Mouse (Mus musculus) brain, embryonic 18.5 days (tissue): ENCODE data around the gene Trp73.

Experiments used
- DNase-seq: peaks from one replicate; pipeline ENCODE4 v3.0.0-alpha.2; 2012; ENCODE audit warnings: low read depth, low spot score

The Trp73 gene

DNA sequence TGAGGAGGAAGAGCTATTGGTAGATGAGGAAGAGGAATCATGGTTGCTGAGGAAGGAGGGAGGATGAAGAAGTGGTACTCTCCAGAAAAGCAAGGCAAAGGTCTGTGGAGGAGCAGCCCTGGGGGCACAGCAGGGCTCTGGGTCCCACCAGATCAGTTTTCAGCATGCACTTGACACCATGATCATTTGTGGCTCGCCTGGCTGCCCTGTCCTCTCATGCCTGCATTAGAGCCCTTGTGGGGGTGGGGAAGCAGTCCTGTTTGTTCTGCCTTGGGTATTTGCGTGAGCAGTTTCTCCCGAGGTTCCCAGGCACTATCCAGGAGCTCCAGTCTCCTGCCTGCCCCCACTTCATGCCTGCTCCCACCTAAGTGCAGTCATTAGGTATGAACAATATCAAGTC, 102.9 kb downstream of the Trp73 start:
- no peak for DNase-seq

DNA sequence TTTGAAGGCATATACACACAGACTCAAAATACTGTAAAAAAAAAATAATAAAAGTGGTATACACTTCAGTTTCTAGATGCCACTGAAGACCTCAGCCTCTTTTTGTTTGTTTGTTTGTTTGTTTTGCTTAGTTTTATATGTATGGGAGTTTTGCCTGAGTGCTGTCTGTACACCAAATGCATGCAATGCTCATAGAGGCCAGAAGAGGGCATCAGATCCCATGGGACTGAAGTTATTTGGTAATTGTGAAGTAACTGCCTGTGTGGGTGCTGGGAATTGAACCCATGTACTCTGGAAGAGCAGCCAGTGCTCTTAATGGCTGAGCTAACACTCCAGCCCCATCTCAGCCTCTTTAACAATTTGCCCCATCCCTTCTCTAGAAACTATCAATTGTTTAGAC, 111.4 kb downstream of the Trp73 start:
- DNase-seq = no peak

DNA sequence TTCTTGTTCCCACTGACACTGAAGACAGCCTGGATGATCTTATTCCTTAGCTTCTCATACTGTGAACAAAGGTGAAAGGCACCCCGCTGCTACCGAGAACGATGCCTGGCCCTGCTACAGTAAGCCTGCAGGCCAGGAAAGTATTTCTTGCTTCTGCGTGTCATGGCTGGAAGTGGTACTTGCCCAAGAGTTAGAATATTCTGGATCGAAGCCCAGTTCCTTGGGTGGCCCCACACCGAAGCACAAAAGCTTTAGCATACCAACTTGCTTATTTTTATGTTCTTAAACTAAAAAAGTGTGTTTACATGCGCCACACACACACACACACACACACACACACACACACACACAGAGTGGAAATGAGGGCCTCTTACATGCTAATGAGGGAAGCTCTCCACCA, 111.9 kb downstream of the Trp73 start:
- no peak for DNase-seq

DNA sequence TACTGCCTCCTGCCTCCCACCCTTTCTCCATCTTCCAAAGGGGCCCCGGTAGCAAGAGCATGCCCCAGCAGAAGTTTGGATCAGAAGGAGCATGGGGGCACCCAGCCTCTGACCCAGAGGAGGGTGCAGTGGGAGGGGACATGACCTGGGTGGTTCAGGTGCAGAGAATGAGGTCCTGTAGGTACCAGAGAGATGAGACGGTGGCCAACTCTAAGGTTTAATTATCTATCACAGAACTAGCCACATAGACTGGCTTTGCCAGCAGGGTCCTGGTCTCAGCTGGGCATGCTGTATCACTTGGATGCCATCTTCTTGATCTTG, 113.6 kb downstream of the Trp73 start:
- DNase-seq = no peak

DNA sequence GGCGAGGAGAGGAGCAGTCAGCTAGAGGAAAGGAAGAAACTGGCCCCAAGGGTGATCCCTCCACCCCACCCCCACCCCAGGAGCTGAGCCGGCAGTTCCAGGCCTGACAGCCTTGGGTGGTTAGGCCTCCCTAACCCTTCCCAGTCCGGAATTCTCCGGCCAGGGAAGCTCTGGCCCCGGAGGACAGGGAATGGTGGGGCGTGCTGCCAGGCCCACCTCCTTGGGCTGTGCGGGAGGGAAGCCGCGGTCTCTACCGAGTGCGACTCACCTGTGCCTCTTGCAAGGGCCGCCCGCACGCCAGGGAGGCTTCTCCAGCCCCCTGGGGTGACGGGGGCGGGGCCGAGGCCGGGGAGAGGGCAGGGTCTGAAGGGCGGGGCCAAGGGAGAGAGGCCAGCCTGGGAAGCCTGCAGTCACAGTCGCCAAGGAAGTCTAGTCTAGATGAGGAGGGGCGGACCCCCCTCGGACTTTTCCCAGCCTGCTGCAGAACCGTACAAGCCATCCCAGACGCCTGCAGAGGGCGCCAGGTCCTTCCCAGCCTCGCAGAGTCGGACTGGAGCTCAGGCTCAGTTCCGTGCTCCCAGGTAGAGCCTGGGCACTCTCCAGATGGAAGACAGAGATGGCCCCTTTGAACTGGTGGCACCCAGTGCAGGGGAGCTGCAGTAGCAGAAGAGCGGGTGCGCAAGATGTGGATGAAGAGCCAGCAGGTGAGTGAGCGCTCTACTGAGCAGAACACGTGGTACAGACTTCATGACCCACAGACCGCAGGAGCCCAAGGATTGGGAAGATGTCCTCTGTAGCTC, 114.2 kb downstream of the Trp73 start, which contains the start of gene Smim1:
Gene Smim1, minus strand, starts transcription at position 590 of the 800 bp plus-strand sequence.
- DNase-seq = no peak

DNA sequence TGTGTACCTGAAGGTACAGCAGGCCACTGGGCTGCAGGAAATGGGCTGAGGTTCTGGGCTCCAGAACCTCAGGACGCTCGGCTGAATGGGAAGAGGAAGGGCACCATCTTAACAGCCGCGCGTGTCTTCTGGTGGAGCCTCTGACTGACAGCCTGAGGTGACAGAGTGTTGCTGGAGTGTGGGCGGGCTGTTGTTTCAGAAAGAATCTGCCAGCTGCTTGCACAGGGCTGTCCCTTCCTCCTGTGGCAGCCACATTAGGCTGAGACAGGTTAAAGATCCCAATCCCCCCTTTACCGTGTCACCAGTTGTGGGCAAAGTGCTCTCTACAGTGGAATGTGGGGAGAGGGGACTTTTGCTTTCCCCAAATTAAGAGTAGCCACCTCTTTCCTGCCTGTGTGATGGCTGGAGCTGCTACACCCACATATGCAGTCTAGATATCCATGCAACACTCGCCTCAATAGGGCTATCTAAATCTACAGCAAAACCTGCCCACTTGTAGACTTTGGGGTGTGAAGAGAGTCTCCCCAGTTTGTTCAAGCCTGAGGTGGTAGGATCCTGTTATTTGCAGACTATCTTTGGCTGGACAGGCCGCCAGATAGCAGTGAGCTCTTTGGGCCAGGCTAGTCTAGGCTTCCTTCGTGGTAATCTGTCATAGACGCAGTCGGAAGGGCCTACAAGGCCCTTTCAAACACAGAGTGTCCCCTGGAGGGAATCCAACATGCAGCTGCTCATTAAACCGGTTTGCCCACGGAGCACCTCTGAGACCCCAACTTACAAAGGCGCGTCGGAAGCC, 115.1 kb downstream of the Trp73 start:
- DNase-seq = no peak

DNA sequence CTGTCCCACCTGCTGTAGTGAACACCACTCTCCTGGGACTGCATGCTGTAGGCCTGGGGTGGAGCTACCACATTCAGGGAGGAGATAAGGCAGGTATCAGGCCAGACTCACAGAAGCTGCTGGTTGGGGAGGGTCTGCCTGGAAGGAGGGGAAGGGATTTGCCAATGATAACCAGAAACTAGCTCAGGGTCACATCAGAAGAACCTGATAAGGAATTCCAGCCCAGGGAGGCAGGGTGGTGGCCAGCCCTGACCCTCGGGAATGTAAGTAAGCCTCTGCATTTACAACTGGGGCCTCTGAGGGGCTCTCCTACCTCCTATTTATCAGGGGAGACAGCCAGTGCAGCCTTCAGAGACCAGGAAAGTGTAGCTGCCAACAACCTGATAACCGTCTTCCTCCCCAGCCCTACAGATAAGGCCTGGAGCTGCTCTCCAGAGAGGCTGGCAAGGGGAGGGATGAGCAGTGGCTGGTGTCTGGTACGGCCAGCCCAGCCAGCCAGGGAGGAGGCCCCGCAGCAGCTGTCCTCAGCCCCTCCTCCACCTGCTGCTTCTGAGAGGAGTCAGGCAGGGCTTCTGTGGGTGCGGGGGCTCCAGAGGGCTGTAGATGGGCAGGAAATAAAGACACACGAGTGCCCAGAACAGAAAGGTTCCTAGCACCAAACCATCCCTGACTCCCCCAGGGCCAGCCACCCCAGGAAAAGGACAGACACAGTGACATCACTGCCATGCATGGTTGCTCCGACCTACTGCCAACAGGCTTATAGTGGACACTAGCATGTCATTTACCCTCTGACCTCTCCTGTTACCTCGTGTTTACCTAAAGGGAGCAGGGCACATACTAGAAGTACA, 116.0 kb downstream of the Trp73 start:
- DNase-seq = no peak

DNA sequence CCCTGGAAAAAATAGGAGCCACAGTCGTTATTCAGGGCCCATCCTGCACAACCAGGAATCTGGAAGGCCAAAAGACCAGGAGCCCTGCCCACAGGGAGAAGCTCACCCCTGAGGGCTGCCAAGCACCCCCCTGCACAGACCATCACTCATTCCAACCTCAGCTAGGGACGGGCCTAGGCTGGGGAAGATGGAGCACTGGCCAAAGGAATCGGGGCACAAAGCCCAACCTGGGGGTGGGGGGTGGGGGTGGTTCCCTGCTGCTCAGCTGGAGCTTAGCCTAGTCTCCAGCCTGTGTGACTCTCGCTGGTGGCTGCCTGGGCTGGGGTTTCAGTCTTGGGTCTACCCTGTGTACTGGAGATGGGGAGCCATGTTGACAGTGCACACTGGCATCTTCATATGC, 117.2 kb downstream of the Trp73 start:
- DNase-seq = no peak

DNA sequence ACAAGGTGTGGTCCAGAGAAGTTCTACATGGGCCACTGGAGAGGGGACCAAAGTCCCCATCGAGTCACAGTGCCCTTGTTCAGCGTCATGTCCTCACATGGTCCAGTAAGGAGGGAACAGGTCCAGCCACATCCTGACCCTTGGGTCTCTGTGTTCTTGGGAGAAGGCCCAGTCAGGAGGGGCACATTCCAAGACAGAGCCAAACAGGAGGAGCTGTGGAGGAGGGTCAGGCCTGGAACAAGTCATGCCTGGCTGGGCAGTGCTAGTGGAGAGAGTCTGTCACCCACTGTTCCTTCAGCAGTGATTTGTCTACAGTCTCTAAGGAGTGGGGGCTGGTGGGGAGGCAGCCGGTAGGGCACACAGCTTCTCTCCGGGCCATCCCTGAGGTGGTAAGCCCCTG, 117.6 kb downstream of the Trp73 start:
- DNase-seq = no peak

DNA sequence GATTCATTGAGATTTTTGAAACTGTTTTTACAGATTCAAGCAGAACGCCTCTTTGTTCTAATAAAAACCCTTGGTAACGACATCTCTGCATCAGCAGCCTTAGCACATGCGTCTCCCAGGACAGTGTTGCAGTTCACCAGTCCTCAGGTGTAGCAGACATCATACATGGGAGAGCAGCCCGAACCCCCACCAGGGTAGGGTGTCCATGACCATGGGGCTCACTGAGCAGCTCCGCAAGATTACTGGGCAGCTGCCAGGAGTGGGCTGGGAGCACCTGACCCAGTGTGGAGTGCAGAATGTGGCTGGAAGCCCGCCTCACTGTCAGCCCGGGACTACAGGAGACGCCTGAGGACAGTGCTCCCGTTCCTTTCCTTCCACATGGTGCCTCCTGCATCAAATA, 118.6 kb downstream of the Trp73 start:
- DNase-seq = no peak

DNA sequence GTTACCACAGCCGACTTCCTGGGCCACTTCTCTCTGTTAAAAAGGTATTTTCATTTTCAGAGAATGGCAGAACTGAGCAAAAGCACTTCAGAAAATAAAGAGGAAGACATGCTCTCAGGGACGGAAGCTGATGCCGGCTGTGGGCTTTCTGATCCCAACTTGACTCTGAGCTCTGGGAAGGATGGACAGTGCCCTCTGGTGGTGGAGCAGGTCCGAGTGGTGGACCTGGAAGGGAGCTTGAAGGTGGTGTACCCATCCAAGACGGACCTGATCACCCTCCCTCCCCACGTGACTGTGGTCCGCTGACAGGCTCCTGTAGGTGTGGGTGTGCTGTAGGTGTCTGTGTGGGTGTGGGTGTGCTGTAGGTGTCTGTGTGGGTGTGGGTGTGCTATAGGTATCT, 120.4 kb downstream of the Trp73 start:
- no peak for DNase-seq

DNA sequence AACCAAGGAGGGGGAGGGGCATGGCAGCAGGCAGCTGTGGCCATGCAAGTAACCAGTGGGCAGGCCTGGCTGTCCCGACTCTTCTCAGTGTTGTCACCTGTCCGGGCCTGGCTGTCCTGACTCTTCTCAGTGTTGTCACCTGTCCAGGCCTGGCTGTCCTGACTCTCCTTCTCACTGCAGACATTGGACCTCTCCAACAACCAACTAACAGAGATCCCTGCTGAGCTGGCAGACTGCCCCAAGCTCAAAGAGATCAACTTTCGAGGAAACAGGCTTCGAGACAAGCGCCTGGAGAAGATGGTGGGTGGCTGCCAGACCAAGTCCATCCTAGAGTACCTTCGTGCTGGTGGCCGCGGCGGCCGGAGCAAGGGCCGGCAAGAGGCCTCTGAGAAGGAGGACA, 124.5 kb downstream of the Trp73 start:
- DNase-seq = no peak

DNA sequence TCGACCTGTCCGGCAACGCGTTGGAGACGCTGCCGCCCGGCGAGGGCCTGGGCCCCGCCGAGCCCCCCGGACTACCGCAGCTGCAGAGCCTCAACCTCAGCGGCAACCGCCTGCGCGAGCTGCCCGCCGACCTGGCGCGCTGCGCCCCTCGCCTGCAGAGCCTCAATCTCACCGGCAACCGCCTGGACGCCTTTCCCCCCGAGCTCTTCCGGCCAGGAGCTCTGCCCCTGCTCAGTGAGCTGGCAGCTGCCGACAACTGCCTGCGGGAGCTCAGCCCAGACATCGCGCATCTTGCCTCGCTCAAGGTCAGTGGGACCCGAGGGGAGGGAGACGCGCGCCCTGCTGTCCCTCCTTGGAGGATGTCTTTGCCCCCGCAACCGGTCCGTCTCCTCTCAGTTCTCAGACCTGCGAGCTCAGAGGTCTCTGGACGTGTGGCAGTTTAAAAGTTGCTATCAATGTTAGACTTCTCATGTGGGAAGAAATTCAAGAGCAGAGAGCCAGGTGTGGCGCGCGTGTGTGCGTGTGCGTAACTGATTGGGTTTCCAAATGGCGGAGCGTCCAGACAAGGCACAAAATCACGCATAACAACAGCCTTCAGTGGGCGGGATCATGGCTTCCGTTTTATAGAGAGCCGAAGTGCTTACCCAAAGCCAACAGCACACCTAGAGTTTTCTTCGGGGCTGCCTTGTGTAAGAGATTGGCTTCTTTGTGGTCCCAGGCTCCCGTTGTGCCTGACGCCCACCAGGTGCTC, 127.7 kb downstream of the Trp73 start:
- DNase-seq = no peak

DNA sequence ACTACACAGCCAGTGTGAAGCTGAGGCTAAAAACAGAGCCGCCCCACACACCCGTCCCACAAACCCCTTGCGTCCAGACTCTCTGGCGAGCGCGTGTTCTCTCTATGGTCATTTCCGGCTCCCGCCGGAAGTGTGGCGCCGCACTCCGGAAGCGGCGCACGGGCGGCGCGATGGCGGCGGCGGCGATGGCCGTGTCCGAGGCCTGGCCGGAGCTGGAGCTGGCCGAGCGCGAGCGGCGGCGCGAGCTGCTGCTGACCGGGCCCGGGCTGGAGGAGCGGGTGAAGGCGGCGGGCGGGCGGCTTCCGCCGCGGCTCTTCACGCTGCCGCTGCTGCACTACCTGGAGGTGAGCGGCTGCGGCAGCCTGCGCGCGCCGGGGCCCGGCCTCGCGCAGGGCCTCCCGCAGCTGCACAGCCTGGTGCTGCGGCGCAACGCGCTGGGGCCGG, 128.3 kb downstream of the Trp73 start, which contains the start of gene Lrrc47:
Gene Lrrc47, plus strand, starts transcription at position 86 of the 444 bp plus-strand sequence.
- DNase-seq = peak; percentile 78

DNA sequence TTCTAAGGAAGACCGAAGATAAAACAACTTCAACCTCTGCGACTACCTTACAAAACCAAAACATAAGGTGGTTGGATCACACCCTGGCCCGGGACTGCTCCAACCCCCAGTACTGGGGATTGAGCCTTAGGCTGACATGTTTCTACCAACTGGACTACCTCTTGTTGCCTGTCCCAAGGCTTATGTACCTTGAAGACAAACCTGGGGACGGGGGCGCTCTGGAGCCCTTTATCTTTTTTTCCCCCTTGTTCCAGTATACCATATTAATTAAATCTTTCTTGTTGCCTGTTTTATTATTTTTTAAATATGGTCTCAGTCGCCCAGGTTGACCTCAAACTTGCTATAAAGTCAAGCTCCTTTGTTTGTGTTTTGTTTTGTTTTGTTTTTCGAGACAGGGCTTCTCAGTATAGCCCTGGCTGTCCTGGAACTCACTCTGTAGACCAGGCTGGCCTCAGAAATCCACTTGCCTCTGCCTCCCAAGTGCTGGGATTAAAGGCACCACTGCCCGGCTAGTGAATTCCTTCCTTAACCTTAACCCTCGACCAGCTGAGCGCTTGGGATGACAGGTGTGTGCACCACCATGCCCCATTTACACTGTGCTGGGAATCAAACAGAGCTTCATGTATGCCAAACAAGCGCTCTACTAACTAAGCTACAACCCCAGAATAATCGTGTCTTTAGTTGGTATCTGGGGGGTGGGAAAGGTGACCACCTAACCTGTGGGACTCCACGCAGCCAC, 128.9 kb downstream of the Trp73 start:
- DNase-seq = no peak

DNA sequence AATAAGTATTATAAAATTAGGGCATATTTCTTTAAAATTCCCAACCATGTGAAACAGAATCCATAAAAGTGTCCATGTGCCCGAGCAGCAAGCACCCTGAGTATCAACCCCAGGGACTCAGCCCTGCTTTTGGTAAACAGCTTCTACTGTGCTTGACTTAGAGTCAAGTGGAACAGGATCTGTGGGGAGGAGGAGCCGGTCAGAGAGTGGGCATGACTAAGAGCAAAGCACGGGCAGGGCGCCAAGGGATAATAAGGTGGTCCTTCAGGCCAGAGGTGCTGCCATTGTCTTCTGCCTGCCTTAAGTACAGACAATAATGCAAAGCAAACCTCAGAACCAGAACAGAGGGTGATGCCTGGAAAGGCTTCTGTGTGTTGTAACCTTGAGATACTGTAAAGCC, 132.2 kb downstream of the Trp73 start:
- DNase-seq = no peak

DNA sequence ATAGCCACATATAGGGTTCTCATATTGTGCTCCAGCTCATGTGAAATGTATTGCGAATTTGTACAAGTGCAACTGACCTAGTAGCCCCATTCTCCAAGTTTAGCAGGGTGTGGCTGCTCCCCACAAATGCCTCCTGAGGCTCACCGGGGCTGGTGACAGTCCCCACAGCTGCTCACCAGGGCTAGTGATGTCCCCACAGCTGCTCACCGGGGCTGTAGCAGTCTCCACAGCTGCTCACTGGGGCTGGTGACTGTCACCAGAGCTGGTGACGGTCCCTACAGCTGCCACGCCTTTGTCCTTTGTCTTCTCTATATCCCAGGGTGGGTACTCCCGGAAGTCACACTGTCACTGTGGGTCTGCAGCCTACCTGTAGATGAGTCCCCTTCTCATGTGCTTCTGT, 133.7 kb downstream of the Trp73 start:
- DNase-seq = no peak
